Mouse (Mus musculus): ENCODE data around the gene Zc3hc1.

GRCm38 (mm10) chr6:30353661-30354060, 37.2 kb downstream of the Zc3hc1 start:
- TF ChIP-seq POLR2A (IDR thresholded peaks at IDR 0.05; ENCODE audit: borderline replicate concordance, low read depth, low read length) (no peak), CTCF (IDR thresholded peaks at IDR 0.05; ENCODE audit: low read depth, low read length) (no peak)

All from bone marrow macrophage, adult 2 months (primary cell).